ENCODE assay signal across 8 mouse cellular contexts in the genomic region with DNA sequence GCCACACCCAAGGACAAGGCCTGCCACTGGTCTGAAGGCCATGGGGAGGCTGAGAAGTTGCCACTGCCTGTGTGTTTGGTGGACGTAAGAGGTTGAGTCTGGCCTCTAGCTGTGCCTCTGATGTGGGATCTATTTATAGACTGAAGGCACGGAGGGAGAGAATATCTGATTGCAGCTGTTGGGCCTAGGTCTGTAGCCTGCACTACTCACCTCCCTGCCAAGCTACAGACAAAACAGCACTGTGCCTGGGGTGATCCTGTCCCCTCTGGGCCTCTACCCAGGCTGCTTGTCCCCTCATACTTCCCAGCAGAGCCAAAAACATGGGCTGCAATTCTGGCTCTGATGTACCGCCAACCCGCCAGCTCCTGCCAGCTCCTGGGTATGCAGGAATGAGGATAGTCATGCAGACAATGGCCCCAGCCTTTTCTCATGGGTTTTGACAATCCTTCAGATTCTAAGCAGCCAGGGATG. TPM values are rescaled to one million over a fixed set of nuclear protein-coding genes. Genes with fewer than 3 reads are reported as not detected.
DNase-seq lines count a peak whose midpoint lies in the region; ATAC-seq lines count a peak whose summit lies in the region.

No protein-coding gene starts in this region.

- 57% methylated on average over 4 of the region's 4 CpGs for WGBS in midbrain, embryonic 13.5 days

- H3K27ac ChIP-seq in midbrain, embryonic 13.5 days: no peak overlapping the region

- ATAC-seq in midbrain, embryonic 13.5 days: peak; percentile 59; the same call in 1 of the 2 replicates

- no peak overlapping the region for H3K4me2 ChIP-seq in midbrain, embryonic 13.5 days (replicated peaks)

- peaks cover 4% of the 10 kb centered on the region; the same call in 1 of the 2 replicates for H3K4me1 ChIP-seq in midbrain, embryonic 13.5 days (replicated peaks)

- H3K27me3 ChIP-seq in midbrain, embryonic 13.5 days: no peaks in the 10 kb centered on the region

- no peaks in the 10 kb centered on the region for H3K9me3 ChIP-seq in midbrain, embryonic 13.5 days

- no peaks in the 10 kb centered on the region for H3K36me3 ChIP-seq in midbrain, embryonic 13.5 days

- no peak overlapping the region for H3K4me3 ChIP-seq in midbrain, embryonic 13.5 days (replicated peaks)

- peak; percentile 65 for DNase-seq in adrenal gland, adult 2 months
- DNase-seq in adrenal gland, postnatal 4 days (ENCODE audit: low spot score in 2 of 2): no peak
- peak; percentile 52 for DNase-seq in adrenal gland, adult 8-10 months
- DNase-seq in gastrocnemius, postnatal 25 days: peak; percentile 80
- peak; percentile 74 to 76 for DNase-seq in layer of hippocampus, postnatal 10 days (ENCODE audit: low spot score in 2 of 2)
- DNase-seq in spleen, postnatal 4 days (ENCODE audit: low spot score in 2 of 2): no peak
- no peak for DNase-seq in spleen, postnatal 10 days (ENCODE audit: low spot score in 2 of 2)

- H3K9ac ChIP-seq in midbrain, embryonic 13.5 days (replicated peaks): no peak overlapping the region

RNA-seq across cellular contexts. Expression of a gene that starts 26.8 kb away (rescaled TPM):
- total RNA-seq in adrenal gland, adult 2 months (2021): 10 to 100 TPM; 34.5 to 38.1 TPM
- 62.3 and 76.9 TPM in 2 replicates for polyA plus RNA-seq in adrenal gland, adult 2 months (2012; rRNA removed)
- total RNA-seq in adrenal gland, postnatal 4 days (2021): 10 to 100 TPM; 31.0 to 35.7 TPM
- total RNA-seq in adrenal gland, adult 8-10 months (2022): 10 to 100 TPM; 31.0 to 47.2 (median 38.3) TPM
- total RNA-seq in gastrocnemius, postnatal 25 days (2021): 10 to 100 TPM; 21.6 to 22.6 TPM
- 1 to 10 TPM; 7.9 to 8.9 TPM for total RNA-seq in layer of hippocampus, postnatal 10 days (2021)
- polyA plus RNA-seq in midbrain, embryonic 13.5 days (2015; fragmentation: Nextera tagmentation; extraction: Ambion mirVana): 1.5 and 2.1 TPM in 2 replicates

Comparison
In these comparisons a context has a peak if more than half of its experiments do, and no peak if none do; other contexts are left out.
1. DNase-seq: peak in adrenal gland, adult 2 months (single experiment), adrenal gland, adult 8-10 months (single experiment), gastrocnemius, postnatal 25 days (single experiment) and layer of hippocampus, postnatal 10 days (2 of 2); none in adrenal gland, postnatal 4 days (0 of 2), spleen, postnatal 4 days (0 of 2) and spleen, postnatal 10 days (0 of 2).